Mouse (Mus musculus): ENCODE measurements around the gene Nmnat3.
A peak's percentile ranks its signal among the peaks of the same experiment; 100 is the strongest.
"Not testable (repeated sequence)": the region's sequence is repeated elsewhere in the genome, so short reads cannot be mapped to it uniquely, and the experiment has no call there.

Nmnat3 gene

DNA sequence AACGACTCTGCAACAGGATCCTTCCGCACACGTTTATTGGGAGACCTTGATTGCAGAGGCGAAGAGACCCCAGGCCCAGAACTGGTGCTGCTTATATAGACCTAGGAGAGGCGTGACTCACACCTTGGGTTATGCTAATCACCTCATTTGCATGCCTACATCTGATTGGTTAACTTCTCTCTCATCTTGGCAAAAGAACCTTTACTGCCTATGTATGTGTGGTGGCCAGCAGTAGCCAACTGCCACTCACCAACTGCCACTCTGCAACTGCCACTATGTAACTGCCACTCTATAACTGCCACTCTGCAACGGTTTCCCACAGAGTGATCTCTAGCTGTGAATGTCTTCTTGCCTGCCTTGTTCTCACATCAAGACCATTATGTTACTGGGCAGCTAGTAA, at the start of gene Nmnat3:
Nmnat3 (plus strand) TSS at position 301 of the 400 bp plus-strand sequence.
- DNase-seq (ENCODE audit: low spot score in 2 of 2), result not testable (repeated sequence)

DNA sequence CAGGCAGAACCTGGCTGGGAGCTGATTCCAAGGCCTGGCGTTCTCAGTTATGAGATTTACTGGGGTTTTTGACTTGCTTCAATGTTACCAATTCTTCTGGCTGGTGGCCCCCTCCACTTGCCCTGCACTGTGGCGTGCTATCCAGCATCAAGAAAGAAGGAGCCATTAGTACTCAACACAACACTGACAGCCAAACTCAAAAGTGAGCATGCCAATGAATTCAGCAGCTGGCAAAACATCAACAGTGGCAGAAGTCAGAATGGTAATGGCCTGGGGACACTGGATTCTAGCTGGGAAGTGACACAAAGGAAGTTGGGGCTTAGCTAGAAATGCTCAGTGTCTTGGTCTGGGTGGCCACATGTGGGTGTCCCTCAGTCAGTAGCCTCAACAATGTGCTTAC, 43.8 kb upstream of the Nmnat3 start:
- DNase-seq (ENCODE audit: low spot score in 2 of 2), result no peak

DNA sequence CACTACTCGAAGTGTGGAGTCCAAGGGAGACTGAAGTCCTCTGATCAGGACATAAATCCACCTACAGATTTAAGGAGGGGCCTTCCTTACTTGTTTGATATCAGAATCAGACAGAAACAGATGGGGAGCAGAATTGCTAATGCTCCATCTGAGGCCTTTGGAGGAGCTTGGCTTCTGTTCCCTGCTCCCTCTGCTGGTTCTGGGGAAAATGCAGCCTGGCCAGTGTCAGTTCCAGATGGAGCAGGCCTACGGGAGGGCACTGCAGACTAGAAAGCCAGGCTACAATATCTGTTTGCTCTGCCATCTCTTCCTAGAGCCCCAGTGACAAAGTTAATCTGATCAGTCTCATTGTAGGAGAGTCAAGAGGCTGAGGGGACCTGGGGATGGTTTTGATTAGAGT, 43.0 kb upstream of the Nmnat3 start:
- DNase-seq (ENCODE audit: low spot score in 2 of 2), result peak in 1 of 2 experiments; percentile 75

DNA sequence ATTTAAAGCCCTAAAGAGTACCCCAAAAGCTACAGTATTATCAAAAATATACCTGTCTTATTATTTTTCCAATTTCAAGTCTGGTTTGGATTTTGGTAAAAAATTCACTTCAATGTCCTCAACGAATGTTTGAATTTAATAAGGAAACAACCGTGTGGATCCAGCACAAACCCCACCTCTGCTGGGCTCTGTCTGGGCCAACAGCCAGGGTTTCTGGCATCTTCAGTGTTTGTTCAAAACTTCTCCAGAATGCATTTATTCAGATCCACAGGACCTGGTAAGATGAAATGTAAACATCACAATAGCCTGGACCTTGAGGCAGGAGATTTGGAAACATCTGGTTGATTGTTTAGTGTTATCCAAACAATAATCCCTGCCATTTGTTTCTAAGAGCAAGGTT, 42.0 kb upstream of the Nmnat3 start:
- DNase-seq (ENCODE audit: low spot score in 2 of 2), result no peak

DNA sequence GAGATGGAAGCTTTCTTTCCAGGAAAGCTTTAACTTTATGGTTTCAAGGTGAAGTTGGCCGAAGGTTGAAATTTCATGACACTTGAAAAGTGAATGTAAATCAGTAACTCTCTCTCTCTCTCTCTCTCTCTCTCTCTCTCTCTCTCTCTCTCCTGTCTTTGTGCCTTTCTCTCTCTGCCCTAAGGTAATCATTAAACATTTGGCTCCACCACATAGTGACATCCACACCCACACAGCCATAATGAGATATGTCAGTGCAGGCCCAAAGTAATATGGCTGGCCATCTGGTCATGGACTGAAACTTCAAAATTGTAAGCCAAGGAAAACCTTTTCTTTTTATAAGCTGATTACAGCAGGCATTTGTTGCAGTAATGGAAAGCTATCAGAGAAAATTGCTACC, 40.9 kb upstream of the Nmnat3 start:
- no peak for DNase-seq (ENCODE audit: low spot score in 2 of 2)

DNA sequence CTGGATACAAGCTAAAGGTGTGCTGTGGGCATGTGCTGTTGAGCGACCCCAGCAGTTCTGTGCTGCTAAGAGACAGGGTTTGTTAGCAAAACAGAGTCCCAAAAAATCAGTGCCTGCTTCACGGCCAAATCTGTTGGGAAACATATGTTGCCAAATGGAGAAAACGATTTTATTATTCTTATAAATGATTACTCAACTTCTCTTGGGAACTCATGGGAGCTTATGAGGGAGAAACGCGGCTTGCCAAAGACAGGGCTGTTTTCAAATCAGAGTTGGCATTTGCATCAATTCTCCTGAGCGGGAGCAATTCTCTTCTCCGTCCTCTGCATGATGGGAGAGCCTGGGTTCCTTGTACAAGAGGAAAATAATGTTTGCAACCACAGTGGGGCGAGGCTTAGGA, 27.0 kb upstream of the Nmnat3 start:
- no peak for DNase-seq (ENCODE audit: low spot score in 2 of 2)

DNA sequence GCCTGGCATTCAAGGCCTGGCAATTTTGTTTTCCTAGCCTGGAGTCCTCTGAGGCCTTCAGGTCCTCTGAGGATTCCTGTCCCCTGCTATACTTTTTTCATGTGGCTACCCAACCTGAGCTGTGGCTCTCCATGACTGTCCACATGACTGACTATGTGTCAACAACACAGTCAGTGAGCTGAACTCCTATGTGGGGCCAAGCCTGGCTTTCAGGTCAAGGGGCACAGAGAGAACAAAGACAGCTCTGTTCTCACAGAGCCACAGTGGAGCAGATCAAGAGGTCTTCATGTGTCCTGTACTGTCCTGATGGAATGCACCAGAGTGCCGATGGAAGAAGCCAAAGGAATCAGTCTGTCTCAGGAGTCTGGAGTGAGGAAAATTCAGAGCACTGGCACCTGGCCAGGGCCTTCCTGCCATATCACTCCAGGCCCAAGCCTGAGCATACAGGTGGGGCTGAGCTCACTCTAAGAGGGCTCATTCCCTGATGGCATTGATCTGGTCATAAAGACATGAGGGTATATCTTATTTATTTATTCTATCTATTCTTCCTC, 25.7 kb upstream of the Nmnat3 start:
- no peak for DNase-seq (ENCODE audit: low spot score in 2 of 2)

DNA sequence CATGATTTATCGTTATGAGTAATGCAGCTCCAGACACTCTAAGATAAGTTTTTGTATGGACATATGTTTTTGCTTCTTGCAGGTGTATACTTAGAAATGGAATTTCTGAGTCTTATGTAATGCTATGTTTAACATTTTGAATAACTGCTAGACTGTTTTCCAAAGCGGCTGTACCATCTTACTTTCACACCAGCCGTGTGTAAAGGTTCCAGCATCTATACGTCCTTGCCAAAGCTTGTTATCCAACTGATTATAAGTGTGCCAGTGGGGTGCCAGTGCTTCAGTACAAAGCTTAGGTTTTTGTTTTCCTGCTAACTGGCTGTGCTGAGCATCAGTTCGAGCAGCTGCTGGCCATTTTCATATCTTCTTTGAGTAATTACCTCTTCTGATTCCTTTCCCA, 22.3 kb upstream of the Nmnat3 start:
- DNase-seq (ENCODE audit: low spot score in 2 of 2), result peak in 1 of 2 experiments; percentile 32

DNA sequence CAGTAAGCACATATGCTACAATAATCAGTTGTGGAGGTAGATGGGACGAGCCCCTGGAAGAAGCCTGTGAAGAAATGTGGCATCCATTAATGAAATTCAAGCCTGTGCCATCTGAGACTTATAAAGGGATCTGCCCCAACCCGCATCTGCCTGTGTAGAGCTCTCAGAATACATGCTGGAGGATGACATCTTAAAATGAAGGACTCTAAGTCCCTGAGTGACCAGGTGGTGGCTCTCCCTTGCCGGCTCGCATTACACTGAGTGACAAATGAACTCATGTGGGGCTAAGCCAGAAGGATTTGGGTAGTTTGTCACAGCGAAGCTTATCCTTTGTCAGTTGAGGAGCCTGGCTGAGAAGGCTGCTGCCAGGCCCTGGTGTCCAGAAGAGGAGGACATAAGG, 14.5 kb upstream of the Nmnat3 start:
- no peak for DNase-seq (ENCODE audit: low spot score in 2 of 2)

DNA sequence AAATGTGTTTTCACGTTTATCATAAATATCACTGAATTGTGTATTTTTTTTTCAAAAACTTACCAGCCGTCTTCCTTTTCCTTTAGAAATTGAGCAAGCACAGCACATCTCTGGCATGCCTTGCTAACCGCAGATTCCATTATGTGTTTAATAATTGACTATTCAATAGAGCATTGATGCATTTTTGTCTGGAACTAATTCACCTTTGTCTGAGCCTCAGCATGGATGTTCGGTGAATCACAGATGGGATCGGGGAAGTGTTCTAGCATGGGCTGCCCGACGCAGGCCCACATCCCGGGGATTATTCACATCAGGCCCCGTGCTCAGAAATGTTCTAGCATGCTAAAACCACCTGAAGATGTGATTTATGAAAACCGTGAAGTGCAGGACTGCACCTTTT, 12.2 kb upstream of the Nmnat3 start:
- DNase-seq (ENCODE audit: low spot score in 2 of 2), result no peak

DNA sequence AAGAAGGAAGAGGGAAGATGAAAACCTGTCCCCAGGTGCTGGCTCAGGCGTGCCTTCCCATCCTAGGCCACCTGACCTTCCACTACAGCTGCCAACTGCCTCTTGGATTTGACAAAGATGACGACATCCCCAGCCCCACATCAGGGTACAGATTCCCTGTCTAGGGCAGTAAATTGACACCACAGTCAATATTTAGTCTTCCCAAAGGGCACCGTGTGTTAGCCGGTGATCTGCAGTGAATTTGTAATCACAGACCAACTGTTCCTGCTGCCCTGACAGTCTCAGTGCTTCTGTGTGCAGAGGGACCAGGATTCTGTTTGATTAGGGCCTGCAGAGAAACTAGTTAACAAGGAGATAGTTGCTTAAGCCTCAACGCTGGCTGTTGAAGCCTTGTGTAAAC, 7.1 kb upstream of the Nmnat3 start:
- DNase-seq (ENCODE audit: low spot score in 2 of 2), result no peak

DNA sequence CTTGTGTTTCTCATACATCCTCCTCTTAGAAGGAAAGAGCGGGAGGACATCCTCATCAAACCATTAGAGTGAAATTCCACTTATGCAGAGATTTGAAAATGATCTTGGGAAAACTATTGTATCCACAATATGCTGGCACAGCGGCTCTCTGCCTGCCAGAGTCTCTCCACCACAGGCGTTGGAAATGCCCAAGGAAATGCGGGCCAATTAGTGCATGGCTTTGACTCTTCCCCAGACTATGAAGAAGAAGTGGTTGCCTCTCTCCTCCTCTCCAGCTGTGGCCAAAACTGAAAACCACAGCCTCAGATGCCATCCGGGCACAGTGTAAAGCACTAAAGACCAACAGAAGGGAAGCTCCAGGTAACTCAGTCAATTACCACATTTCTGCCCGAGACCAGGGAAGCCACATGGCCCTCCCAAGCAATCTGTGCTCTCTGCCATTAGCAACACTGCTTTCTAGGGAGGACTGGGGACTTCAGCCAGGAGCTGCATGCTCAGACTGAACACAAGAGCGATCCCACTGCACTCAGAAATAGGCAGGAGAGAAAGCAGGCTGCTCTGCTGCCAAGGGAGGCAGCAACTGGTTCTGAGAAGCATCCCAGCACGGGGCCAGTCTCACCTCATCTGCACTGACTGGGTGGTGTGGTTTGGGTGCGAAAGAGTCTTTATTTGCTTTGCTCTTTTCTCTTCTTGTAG, 1.5 kb upstream of the Nmnat3 start:
- peak in 1 of 2 experiments; percentile 10 for DNase-seq (ENCODE audit: low spot score in 2 of 2)

DNA sequence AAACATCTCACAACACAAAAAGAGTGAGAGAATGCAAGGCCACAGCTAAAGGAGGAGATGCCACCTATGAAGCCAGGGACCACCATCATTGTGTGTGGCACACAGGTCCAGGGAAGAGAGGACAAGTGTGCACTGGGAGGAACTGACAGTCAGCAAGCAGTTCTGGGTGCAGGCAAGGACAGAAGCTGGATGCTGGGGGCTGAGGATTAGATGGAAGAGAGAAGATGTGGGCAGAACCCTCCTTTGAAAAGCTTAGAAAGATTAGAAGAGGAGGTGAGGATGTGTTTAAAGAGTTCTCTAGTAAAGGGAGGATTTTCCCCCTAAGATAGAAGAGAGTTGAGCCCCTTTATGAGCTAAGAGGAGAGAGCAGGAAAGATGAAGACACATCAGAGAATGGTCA, 2.4 kb downstream of the Nmnat3 start:
- DNase-seq (ENCODE audit: low spot score in 2 of 2), result no peak

DNA sequence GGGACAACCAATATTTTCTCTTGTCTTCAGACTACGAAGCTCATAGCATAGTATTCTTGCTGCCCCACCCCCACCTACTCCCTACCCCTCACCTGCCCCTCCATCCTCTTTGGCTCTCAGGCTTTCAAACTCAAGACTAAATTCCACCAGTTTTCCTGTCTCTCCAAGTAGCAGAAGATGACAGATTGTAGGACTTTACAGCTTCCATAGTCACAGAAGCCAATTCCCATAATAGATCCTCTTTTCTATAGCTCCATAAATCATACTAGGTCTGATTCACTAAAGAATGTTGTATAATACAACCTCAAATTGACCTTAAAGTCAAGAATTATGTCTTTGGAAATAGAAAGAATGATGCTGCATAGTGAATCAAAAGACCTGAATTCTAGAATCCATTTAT, 3.4 kb downstream of the Nmnat3 start:
- DNase-seq (ENCODE audit: low spot score in 2 of 2), result no peak

DNA sequence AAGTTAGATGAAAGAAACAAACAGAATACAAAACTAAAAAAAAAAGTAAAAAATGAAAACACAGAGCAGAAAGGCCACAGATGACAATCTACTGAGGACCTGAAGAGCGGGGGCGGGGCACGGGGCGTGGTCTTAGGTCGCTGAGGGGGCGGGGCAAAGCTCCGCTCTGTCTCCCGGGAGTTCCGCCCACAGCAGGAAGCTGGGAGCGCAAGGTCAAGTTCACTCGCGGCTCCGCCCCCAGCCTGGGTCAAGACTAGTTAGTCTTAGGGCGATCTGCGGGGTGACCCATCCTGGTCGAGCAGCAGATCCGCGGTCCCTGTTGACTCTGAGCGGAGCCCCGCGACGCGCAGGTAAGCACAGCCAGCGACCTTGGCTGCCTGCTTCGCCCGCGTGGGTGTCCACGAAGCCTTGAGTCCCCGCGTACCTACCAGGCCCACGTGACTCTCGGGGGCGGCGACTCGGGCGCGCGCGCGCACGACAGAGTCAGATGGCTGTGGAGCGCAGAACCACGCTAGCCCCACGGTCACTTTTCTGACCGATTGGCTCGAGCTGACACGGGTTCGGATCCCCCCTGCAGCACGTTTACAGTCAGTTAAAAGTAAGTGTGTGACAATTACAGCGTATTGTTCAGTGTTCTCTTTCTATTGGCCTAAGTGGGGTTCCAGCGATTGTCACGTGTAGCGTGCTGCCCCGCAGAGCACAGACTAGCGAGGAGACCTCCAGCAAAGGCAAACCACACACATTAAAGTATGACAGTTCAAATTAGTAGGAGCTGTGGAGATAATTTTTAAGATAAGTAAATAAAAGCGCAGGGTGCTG, 9.4 kb downstream of the Nmnat3 start:
- DNase-seq (ENCODE audit: low spot score in 2 of 2), result peak; percentile 61 to 79

DNA sequence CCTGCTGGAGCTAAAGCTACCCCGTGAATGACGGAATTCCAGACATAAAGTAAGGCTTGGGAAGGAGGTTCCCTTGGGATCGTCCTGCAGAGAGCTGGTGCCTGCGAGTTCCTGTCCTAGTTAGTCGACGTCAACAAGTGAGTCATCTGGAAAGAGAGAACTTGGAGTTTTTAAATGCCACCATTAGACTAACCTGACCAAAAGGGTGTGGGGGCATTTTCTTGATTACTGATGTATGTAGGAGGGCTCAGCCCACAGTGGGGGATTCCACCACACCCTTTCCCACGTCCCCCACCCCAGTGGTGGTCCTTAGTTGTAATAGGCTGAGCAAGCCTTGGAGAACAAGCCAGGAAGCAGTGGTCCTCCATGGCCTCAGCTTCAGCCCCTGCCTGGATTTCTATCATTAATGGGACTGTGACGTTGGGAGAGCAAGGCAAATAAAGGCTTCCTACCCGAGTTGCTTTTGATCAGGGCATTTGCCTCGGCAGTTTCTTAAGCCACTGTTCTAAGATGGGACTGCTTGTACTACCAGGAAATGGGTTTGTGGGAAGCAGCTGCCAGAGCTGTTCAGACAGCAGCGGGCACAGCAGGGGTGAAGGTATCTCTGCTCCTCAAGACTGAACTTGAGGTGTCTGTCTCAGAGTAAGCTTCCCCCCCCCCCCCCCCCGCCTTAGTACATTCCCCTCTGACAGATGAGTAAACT, 10.2 kb downstream of the Nmnat3 start:
- DNase-seq (ENCODE audit: low spot score in 2 of 2), result no peak

DNA sequence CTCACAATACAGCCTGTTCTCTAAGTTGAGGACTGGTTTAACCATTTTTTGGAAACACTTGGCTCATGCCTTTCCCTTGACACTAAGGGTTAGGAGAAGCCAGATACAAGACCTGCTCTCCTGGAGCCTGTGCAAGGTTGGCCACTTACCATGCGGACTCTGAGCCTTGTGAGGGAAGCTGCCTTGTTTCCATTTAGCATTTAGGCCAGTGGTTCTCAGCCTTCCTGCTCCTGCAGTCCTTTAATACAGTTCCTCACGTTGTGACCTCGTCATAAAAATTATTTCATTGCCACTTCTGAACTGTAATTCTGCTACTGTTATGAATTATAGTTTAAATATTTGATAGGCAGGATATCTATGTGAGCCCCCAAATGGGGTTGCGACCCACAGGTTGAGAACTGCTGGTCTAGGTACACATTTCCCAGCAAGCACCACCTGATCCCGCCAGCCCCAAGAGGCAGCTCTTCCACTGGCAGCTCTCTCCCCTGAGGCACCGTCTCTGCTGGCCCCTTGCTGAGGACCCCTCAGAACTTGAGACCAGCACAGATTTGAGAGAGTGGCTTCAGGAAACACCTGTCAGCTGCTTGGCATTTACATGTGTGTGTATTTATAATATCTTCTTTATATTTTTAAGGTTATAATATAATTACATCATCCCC, 10.8 kb downstream of the Nmnat3 start:
- DNase-seq (ENCODE audit: low spot score in 2 of 2), result no peak

DNA sequence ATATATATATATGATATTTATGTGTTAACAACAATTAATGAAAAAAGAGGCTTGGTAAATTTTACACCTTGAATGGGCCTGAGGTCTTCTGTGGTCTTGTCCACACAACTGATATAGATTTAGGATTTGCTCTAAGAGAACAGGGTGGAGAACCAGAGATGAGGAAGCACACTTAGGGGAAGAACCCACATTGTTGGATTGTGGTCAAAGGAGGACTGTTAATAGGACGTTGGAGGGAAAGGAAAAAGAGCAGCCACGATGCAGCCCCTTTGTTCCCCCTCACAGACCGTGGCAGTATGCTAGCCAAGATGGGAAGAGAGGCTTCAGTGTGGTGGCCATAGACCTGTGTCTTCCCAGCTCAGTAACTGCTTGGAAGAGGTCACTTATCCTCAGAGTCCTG, 11.5 kb downstream of the Nmnat3 start:
- DNase-seq (ENCODE audit: low spot score in 2 of 2), result no peak

DNA sequence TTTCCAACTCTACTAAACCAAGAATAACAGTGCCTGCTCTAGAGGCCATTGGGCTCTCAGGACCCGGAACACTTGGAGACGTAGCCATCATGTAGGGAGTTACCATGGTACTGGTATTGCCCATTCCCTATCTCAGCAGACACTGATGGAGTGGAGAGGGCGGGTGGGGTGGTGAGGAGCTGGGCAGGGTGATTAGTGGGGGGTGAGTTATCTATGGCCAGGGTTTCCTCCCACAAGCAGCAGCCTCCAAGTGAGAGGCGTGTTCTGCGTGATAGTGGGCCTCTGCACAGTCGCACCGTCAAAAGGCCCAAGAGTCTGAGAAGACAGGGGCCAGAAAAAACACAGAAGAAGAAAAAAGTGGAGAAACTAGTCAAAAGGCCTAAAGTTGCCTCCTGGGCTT, 12.0 kb downstream of the Nmnat3 start:
- DNase-seq (ENCODE audit: low spot score in 2 of 2), result no peak

DNA sequence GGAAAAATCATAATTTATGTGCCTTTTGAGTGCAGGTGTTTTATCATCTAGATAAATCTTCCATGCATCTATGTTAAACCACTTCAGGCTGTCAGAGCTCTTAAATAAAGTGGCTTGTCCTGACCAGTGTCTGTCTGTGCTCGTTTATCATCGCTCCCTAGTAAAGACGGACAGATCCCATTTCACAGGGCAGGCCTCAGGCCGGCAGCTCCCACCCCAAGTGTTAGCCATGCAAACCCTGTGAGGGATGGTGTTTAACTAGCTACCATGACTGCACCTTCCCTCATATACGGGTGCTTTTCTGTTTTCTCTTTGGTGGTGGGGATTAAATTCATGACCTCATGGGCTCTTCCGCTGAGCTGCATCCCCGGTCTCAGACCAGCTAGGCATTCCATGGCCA, 13.3 kb downstream of the Nmnat3 start:
- DNase-seq (ENCODE audit: low spot score in 2 of 2), result no peak

DNA sequence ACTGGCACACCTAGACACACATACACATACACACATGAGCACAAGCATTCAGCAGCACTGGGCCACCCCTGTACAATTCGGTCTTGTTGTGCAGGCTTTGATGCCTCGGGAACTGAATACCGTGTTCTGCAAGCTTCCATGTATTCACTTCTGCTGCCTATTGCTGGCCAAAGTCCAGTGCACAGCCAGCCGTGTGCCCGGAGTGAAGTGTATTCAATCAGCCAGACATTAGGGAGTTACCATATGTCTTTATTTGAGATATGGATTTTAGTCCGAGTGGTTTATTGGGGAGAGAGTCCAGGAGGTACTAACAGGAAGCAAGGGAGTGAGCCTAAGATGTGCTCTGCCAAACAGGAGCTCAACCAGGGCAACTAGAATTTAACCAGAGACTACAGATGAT, 19.8 kb downstream of the Nmnat3 start:
- no peak for DNase-seq (ENCODE audit: low spot score in 2 of 2)
